Mouse (Mus musculus) brain, adult 10 weeks (tissue): ENCODE measurements around the gene Fgd4. TPM values are rescaled to one million over a fixed set of nuclear protein-coding genes. Genes with fewer than 3 reads are reported as not detected.

Experiments
- polyA plus RNA-seq: library from polyadenylated mRNA; stranded (reverse); fragments of 350-450 nt; fragmentation: Illumina TruSeq; extraction: RNeasy Lipid Tissue Mini Kit (QIAGEN cat#74804); gene quantifications from one replicate; pipeline ENCODE4 v1.2.3, GENCODE M21; 2015; ENCODE audit warnings: low read depth, low replicate concordance

The Fgd4 gene
- 10.7 TPM for polyA plus RNA-seq

DNA sequence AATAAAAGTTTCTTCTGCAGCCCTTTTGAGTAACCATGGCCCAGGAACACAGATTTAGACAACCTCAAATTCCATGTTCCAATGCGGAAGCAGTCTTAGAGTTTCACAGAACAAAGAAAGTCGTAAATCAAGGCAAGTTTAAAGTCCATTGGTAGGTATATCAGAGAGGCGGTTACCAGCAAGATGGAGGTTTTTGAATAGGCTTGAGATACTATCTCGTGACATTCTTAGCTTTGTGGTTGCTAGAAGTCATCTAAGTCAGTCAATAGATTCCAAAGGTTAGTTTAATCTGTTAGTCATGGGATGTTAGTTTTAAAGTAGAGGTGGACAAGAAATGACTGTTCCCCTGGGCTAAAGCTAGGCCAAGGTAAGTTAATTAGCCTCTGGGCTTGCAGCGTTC lies at the start of gene Fgd4:
Fgd4 (minus strand) TSS at position 89 of the 400 bp plus-strand sequence.

Other genes with a start within 250 kb of the Fgd4 start
- 159 TPM for gene Dnm1l, start 241.6 kb downstream of the Fgd4 start, polyA plus RNA-seq
- gene Olfr19, start 75.9 kb upstream of the Fgd4 start, polyA plus RNA-seq = not detected
- 7.5 TPM for gene Spag6l, start 228.9 kb upstream of the Fgd4 start, polyA plus RNA-seq